Mouse (Mus musculus): ENCODE measurements around the gene Gdf15. TPM values are rescaled to one million over a fixed set of nuclear protein-coding genes. Genes with fewer than 3 reads are reported as not detected.
A peak's percentile ranks its signal among the peaks of the same experiment; 100 is the strongest.

The Gdf15 gene
- polyA plus RNA-seq, 1 experiment from 2014 or later = not detected

DNA sequence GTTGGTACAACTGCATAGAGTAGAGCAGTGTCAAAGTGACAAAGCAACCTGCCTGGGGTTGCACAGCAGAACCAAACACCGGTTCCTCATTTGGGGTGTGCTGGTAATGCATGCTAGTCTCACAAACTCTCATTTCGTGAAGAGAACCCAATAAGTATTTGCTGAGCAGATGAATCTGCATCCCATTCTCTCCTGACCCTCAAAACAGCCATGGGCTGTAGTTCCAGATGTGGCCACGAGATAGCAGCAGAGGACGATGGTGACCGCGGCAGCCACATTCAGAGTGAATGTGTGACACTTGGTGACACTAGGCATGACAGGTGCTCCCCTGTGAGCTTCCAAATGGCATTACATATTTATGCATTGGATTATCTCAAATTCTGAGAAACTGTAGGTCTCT, 20.4 kb downstream of the Gdf15 start:
- H3K4me2 ChIP-seq (ENCODE audit: low read depth, low read length) = peak overlapping the region; percentile 83
- DNase-seq (ENCODE audit: low spot score) (peak; percentile 88), ATAC-seq (replicated peaks; ENCODE audit: insufficient number of reproducible peaks, low FRiP score, low TSS enrichment, low read depth) (no peak)
- peak overlapping the region; percentile 55 for H3K9ac ChIP-seq (replicated peaks; ENCODE audit: low read length)
- peaks cover 10% of the 10 kb centered on the region; the same call in 1 of the 2 replicates for H3K4me1 ChIP-seq (ENCODE audit: control insufficient read depth, insufficient read depth, low read length)
- WGBS = 0% methylated on average over 6 of the region's 6 CpGs
- H3K4me3 ChIP-seq (ENCODE audit: low read depth, low read length) = peak overlapping the region; percentile 39
- H3K27ac ChIP-seq (replicated peaks; ENCODE audit: low read depth, low read length) = peak overlapping the region; percentile 36; the same call in 1 of the 2 replicates
- no peaks in the 10 kb centered on the region for H3K27me3 ChIP-seq (ENCODE audit: control insufficient read depth, insufficient read depth, low read length)
- no peaks in the 10 kb centered on the region for H3K36me3 ChIP-seq (replicated peaks; ENCODE audit: control insufficient read depth, insufficient read depth, low read depth, low read length)
- no peaks in the 10 kb centered on the region for H3K9me3 ChIP-seq (replicated peaks; ENCODE audit: control insufficient read depth, low read length)

DNA sequence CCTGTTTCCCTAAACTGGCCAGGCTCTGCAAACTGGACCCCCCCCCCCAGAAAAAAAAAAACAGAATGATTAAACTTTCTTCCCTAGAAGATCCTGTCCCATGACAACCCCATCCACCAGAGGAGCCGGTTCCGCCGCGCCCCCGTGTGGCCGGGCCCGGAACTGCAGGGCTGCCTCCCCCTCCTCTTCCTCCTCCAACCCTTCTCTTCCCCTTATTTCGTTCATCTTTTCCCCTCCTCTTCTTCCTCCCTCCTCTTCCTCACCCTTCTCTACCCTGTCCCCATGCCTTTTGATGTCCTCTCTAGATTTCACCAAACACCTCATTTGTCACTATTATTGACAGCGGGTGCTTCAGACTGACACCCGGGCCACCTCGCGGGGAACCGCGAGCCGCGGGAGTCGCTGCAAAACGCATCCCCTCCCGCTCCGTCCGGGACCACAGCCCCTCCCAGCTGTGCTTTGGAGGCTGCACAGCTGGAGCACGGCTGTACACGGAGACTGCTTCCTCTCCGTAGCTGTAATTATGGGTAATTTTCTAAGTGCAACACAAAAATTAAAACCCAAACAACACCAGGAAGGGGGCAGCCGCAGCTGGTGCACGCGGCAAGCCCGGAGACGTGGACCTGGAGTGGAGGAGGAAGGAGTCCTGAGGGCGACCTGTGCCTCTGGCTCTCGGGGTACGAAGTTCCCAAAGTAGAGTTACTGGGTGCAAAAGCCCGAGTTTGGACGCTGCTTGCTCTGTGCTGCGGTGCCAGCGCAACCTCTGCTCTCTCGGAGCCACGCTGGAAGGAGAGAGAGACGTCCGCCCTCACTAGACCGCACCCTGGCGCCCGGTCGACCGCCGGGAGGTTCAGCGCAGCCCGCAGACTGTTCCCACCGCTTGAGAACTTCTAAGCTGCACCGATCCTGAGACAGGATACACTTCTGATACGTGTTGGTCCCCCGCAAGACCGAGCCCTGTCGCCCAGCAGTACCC, 21.2 kb downstream of the Gdf15 start:
- H3K4me2 ChIP-seq (ENCODE audit: low read depth, low read length) = peak overlapping the region; percentile 83
- H3K9me3 ChIP-seq (replicated peaks; ENCODE audit: control insufficient read depth, low read length) = no peaks in the 10 kb centered on the region
- peak overlapping the region; percentile 39 for H3K4me3 ChIP-seq (ENCODE audit: low read depth, low read length)
- no peaks in the 10 kb centered on the region for H3K27me3 ChIP-seq (ENCODE audit: control insufficient read depth, insufficient read depth, low read length)
- H3K4me1 ChIP-seq (ENCODE audit: control insufficient read depth, insufficient read depth, low read length) = peaks cover 11% of the 10 kb centered on the region; the same call in 1 of the 2 replicates
- DNase-seq (ENCODE audit: low spot score) = peak; percentile 80
- WGBS = under 1% methylated on average over 54 of the region's 54 CpGs
- no peaks in the 10 kb centered on the region for H3K36me3 ChIP-seq (replicated peaks; ENCODE audit: control insufficient read depth, insufficient read depth, low read depth, low read length)
- ATAC-seq (replicated peaks; ENCODE audit: insufficient number of reproducible peaks, low FRiP score, low TSS enrichment, low read depth) = no peak
- peak overlapping the region; percentile 98 for H3K27ac ChIP-seq (replicated peaks; ENCODE audit: low read depth, low read length)
- H3K9ac ChIP-seq (replicated peaks; ENCODE audit: low read length) = peak overlapping the region; percentile 81

DNA sequence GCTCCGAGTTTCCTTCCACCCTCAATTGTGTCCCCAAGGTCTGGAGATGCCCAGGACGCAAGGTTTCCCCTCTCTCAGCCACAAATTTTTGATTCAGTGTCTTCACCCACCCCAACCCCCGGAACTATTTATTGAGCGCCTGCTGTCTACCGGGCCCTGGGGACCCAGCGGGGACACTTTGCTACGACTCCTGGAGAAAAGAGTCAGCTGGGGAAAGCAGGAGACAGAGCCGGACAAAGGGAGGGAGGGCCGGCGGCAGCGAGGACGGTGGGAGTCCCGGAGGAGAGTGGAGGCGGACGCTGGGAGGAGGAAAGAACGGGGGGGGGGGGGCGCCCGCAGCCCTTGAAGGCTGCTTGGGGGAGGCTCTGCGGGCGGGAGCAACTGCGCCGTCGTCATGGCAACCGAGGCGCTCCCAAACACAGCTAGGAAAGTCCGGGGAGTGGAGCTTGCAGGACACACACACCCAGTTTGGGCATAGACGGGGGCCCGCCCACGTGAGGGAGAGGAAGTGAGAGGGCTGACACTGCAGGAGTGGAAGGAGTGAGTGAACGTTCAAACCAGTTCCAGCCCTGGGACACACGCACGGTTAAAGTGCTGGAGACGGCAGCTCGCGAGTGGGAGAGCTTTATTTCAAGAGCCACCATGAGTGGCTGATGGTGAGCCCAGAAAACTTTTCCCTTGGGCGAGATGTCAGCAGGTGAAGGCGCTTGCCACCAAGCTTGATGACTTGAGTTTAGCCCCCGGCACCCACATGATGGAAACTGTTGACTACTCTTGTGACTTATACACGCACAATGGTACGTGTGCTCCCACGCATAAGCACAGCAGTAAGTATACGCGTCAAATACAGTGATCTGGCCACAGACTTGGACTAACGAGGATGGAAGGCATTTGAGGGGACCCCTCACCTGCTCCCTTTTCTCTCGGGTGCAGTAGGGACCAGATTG, 22.1 kb downstream of the Gdf15 start:
- Histone ChIP-seq H3K27ac (replicated peaks; ENCODE audit: low read depth, low read length) (peak overlapping the region; percentile 98), H3K36me3 (replicated peaks; ENCODE audit: control insufficient read depth, insufficient read depth, low read depth, low read length) (no peaks in the 10 kb centered on the region), H3K4me1 (ENCODE audit: control insufficient read depth, insufficient read depth, low read length) (peaks cover 11% of the 10 kb centered on the region; the same call in 1 of the 2 replicates), H3K9me3 (replicated peaks; ENCODE audit: control insufficient read depth, low read length) (no peaks in the 10 kb centered on the region), H3K27me3 (ENCODE audit: control insufficient read depth, insufficient read depth, low read length) (no peaks in the 10 kb centered on the region), H3K4me3 (ENCODE audit: low read depth, low read length) (peak overlapping the region; percentile 39), H3K4me2 (ENCODE audit: low read depth, low read length) (peak overlapping the region; percentile 83), H3K9ac (replicated peaks; ENCODE audit: low read length) (peak overlapping the region; percentile 81)
- 1% methylated on average over 42 of the region's 45 CpGs for WGBS
- ATAC-seq (replicated peaks; ENCODE audit: insufficient number of reproducible peaks, low FRiP score, low TSS enrichment, low read depth) = peak; percentile 30
- DNase-seq (ENCODE audit: low spot score) = peak; percentile 93

DNA sequence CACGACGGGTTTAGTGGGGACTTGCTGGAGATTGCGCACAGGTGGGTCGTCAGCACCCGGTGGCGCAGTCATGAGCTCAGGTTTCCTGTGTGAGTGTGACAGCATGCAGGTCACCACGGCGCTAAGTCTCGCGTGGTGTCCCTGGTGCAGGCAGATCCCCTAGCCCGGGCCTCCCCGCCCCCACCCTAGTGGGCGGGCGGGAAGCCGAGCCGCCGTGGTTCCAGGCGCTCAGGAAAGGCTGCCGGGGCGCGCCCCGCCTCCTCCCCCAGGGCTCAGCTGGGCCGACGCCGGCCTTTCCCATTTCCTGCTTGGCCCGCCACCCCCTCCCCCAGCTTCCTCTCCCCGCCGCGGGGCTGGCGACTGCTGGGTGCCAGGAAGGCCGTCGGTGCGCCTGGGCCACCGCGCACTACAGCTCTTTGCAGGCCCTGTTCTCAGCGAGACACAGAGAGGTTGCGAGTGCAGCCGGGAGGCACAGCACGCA, 22.8 kb downstream of the Gdf15 start:
- peak overlapping the region; percentile 39 for H3K4me3 ChIP-seq (ENCODE audit: low read depth, low read length)
- no peaks in the 10 kb centered on the region for H3K36me3 ChIP-seq (replicated peaks; ENCODE audit: control insufficient read depth, insufficient read depth, low read depth, low read length)
- under 1% methylated on average over 38 of the region's 39 CpGs for WGBS
- peaks cover 11% of the 10 kb centered on the region; the same call in 1 of the 2 replicates for H3K4me1 ChIP-seq (ENCODE audit: control insufficient read depth, insufficient read depth, low read length)
- peak overlapping the region; percentile 83 for H3K4me2 ChIP-seq (ENCODE audit: low read depth, low read length)
- H3K9me3 ChIP-seq (replicated peaks; ENCODE audit: control insufficient read depth, low read length) = no peaks in the 10 kb centered on the region
- peak; percentile 93 for DNase-seq (ENCODE audit: low spot score)
- H3K9ac ChIP-seq (replicated peaks; ENCODE audit: low read length) = peak overlapping the region; percentile 81
- H3K27ac ChIP-seq (replicated peaks; ENCODE audit: low read depth, low read length) = peak overlapping the region; percentile 98
- ATAC-seq (replicated peaks; ENCODE audit: insufficient number of reproducible peaks, low FRiP score, low TSS enrichment, low read depth) = peak; percentile 57
- H3K27me3 ChIP-seq (ENCODE audit: control insufficient read depth, insufficient read depth, low read length) = no peaks in the 10 kb centered on the region

DNA sequence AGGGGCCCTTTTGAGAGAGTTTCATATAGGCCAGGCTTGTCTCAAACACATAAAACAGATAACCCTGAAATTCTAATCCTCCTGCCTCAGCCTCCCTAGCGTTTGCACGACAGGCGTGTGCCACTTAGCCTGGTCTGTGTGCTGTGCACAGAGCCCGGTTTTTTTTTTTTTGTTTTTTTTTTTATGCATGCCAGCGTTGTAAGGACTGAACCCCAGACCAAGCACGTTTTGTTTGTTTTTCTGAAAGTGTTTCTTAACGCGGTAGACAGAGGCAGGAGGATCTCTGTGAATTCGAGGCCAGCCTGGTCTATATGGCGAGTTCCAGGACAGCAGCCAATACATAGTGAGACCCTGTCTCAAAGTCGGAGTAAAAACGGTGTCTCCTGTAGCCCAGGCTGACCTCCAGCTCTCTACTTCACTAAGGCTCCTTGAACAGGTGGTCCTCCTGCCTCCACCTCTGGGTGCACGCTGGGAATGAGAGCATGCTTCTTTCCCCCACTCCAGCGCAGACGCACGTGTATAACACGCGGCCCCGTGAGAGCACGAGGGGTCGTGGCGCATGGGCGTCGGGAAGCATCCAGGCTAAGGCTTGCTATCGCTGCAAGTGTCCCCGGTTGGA, 23.4 kb downstream of the Gdf15 start, which contains the start of gene Ssbp4:
Gene Ssbp4, minus strand, starts transcription at position 124 of the 619 bp plus-strand sequence.
- 5% methylated on average over 26 of the region's 26 CpGs for WGBS
- ATAC-seq (replicated peaks; ENCODE audit: insufficient number of reproducible peaks, low FRiP score, low TSS enrichment, low read depth) = 0 out of 2 replicates have a peak, but pooled peaks have one; percentile 0
- Histone ChIP-seq H3K4me1 (ENCODE audit: control insufficient read depth, insufficient read depth, low read length) (peaks cover 11% of the 10 kb centered on the region; the same call in 1 of the 2 replicates), H3K4me2 (ENCODE audit: low read depth, low read length) (peak within 1 kb of the TSS; percentile 83), H3K9me3 (replicated peaks; ENCODE audit: control insufficient read depth, low read length) (no peaks in the 10 kb centered on the region), H3K36me3 (replicated peaks; ENCODE audit: control insufficient read depth, insufficient read depth, low read depth, low read length) (no peaks in the 10 kb centered on the region), H3K9ac (replicated peaks; ENCODE audit: low read length) (peak within 1 kb of the TSS; percentile 81), H3K27ac (replicated peaks; ENCODE audit: low read depth, low read length) (peak within 1 kb of the TSS; percentile 98), H3K4me3 (ENCODE audit: low read depth, low read length) (peak within 1 kb of the TSS; percentile 82), H3K27me3 (ENCODE audit: control insufficient read depth, insufficient read depth, low read length) (no peaks in the 10 kb centered on the region)
- DNase-seq (ENCODE audit: low spot score) = no peak

DNA sequence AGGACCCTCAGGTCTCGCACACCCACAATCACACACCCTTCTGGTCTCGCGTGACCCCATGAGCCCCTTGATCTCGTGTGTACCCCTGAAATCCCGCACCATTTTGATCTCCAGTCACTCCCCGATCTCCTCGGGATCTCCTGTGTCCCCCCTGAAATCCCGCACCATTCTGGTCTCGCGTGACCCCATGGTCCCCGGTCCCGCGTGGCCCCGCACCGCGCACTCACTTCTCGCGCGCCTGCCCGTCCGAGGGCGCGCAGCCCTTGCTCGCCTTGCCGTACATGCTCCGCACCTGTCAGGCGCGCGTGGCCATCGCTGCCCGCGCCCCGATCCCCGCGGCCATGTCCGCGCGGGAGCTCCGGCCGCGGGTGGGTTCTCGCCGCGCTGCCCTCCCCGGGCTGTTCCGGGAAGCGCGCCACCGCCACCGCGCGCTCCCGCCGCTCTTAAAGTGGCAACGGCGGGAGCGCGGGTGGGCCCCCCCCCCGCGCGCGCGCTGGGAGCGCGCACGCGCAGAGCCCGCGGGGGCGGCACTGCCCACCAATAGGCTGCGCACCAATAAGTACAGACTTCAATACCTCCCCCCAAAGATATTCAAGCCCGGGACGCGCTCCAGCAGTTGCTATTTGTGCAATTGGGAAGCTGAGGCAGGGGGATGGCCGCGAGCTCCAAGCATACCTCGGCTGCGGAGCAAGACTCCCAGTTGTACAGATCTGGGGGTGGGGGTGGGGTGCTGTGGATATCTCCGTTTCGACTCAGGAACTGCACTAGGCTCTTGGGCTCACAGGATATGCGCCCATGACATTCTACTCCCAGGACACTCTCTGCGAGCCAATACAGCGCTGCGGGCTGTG, 24.1 kb downstream of the Gdf15 start:
- DNase-seq (ENCODE audit: low spot score) = peak; percentile 72
- Histone ChIP-seq H3K27me3 (ENCODE audit: control insufficient read depth, insufficient read depth, low read length) (no peaks in the 10 kb centered on the region), H3K9me3 (replicated peaks; ENCODE audit: control insufficient read depth, low read length) (no peaks in the 10 kb centered on the region), H3K36me3 (replicated peaks; ENCODE audit: control insufficient read depth, insufficient read depth, low read depth, low read length) (no peaks in the 10 kb centered on the region), H3K4me2 (ENCODE audit: low read depth, low read length) (peak overlapping the region; percentile 83), H3K9ac (replicated peaks; ENCODE audit: low read length) (peak overlapping the region; percentile 80), H3K4me1 (ENCODE audit: control insufficient read depth, insufficient read depth, low read length) (peaks cover 11% of the 10 kb centered on the region; the same call in 1 of the 2 replicates), H3K27ac (replicated peaks; ENCODE audit: low read depth, low read length) (peak overlapping the region; percentile 98), H3K4me3 (ENCODE audit: low read depth, low read length) (peak overlapping the region; percentile 82)
- no peak for ATAC-seq (replicated peaks; ENCODE audit: insufficient number of reproducible peaks, low FRiP score, low TSS enrichment, low read depth)
- WGBS = 2% methylated on average over 84 of the region's 84 CpGs
